Mouse (Mus musculus) embryonic fibroblast, embryonic 13.5 days (primary cell): ENCODE data around the gene Dnaaf5. TPM values are rescaled to one million over a fixed set of nuclear protein-coding genes. Genes with fewer than 3 reads are reported as not detected.

Experiments
- H3K27ac ChIP-seq: 2 replicates; pipeline ENCODE4 v1.5.1; 2012; ENCODE audit warnings: low read length, control low read depth, inconsistent platforms; ENCODE audit not compliant: insufficient read depth
- H3K4me1 ChIP-seq: 2 replicates; pipeline ENCODE4 v1.6.1; 2011; ENCODE audit warnings: low read length; ENCODE audit not compliant: control insufficient read depth, insufficient read depth
- H3K4me3 ChIP-seq: 2 replicates; pipeline ENCODE4 v1.5.1; 2011; ENCODE audit warnings: mild to moderate bottlenecking, control low read depth, low read length; ENCODE audit not compliant: insufficient read depth
- CTCF ChIP-seq: IDR thresholded peaks from 2 replicates; pipeline ENCODE4 v1.5.1; 2011; ENCODE audit warnings: mild to moderate bottlenecking, control low read depth, low read length, moderate library complexity, borderline replicate concordance; ENCODE audit not compliant: insufficient read depth
- POLR2A ChIP-seq: IDR thresholded peaks from 2 replicates; pipeline ENCODE4 v1.6.1; 2011; ENCODE audit warnings: low read depth, mild to moderate bottlenecking, control low read depth, low read length, moderate library complexity
- polyA plus RNA-seq: library from polyadenylated mRNA; stranded (reverse); fragments of >200 nt; gene quantifications from 2 replicates; pipeline ENCODE4 v1.2.4, GENCODE M21; 2011; ENCODE audit warnings: low read depth; ENCODE audit not compliant: missing spikeins, insufficient read length

Gene Dnaaf5
- polyA plus RNA-seq = 8.5 and 10.2 TPM in 2 replicates

- TF ChIP-seq POLR2A (peak; percentile 52), CTCF (no peak)
- peak within 1 kb of the TSS; percentile 62 for H3K4me3 ChIP-seq
- no peaks in the 10 kb centered on the region; the same call in 1 of the 2 replicates for H3K4me1 ChIP-seq
- no peak within 1 kb of the TSS for H3K27ac ChIP-seq
Measured at GRCm38 (mm10) chr5:139149681-139150602, at the start of gene Dnaaf5, which contains the start of gene Prkar1b. TSS of gene Dnaaf5 (plus strand) at chr5:139150223. TSS of gene Prkar1b (minus strand) at chr5:139150001.

- H3K4me1 ChIP-seq = no peaks in the 10 kb centered on the region
- no peak for TF ChIP-seq POLR2A
- no peak for TF ChIP-seq CTCF
- H3K4me3 ChIP-seq = no peak overlapping the region
- no peak overlapping the region for H3K27ac ChIP-seq
Measured at GRCm38 (mm10) chr5:139101783-139102182, 48.2 kb upstream of the Dnaaf5 start.

GRCm38 (mm10) chr5:139107815-139108214 is 42.2 kb upstream of the Dnaaf5 start:
- H3K27ac ChIP-seq = no peak overlapping the region
- TF ChIP-seq CTCF = peak; percentile 64; the same call in 1 of the 2 replicates
- no peak for TF ChIP-seq POLR2A
- H3K4me3 ChIP-seq = no peak overlapping the region
- no peaks in the 10 kb centered on the region for H3K4me1 ChIP-seq

- H3K4me1 ChIP-seq = no peaks in the 10 kb centered on the region
- no peak overlapping the region for H3K4me3 ChIP-seq
Measured at GRCm38 (mm10) chr5:139110140-139110855, 39.7 kb upstream of the Dnaaf5 start.

GRCm38 (mm10) chr5:139111991-139112390 is 38.0 kb upstream of the Dnaaf5 start:
- no peaks in the 10 kb centered on the region for H3K4me1 ChIP-seq
- no peak overlapping the region for H3K4me3 ChIP-seq
- TF ChIP-seq POLR2A = no peak
- no peak for TF ChIP-seq CTCF
- no peak overlapping the region for H3K27ac ChIP-seq

More at GRCm38 (mm10) chr5:139110140-139110855, 39.7 kb upstream of the Dnaaf5 start:
- TF ChIP-seq POLR2A = no peak
- no peak for TF ChIP-seq CTCF
- H3K27ac ChIP-seq = no peak overlapping the region

GRCm38 (mm10) chr5:139112418-139112817 is 37.6 kb upstream of the Dnaaf5 start:
- no peaks in the 10 kb centered on the region for H3K4me1 ChIP-seq
- no peak overlapping the region for H3K27ac ChIP-seq
- TF ChIP-seq POLR2A (no peak), CTCF (no peak)
- no peak overlapping the region for H3K4me3 ChIP-seq

- TF ChIP-seq CTCF (no peak), POLR2A (no peak)
- no peaks in the 10 kb centered on the region for H3K4me1 ChIP-seq
- no peak overlapping the region for H3K4me3 ChIP-seq
- no peak overlapping the region for H3K27ac ChIP-seq
Measured at GRCm38 (mm10) chr5:139114876-139115275, 35.1 kb upstream of the Dnaaf5 start.

GRCm38 (mm10) chr5:139115507-139115906 is 34.5 kb upstream of the Dnaaf5 start:
- no peak overlapping the region for H3K4me3 ChIP-seq
- no peak overlapping the region for H3K27ac ChIP-seq
- no peaks in the 10 kb centered on the region for H3K4me1 ChIP-seq
- TF ChIP-seq POLR2A (no peak), CTCF (no peak)

- Histone ChIP-seq H3K4me3 (no peak overlapping the region), H3K4me1 (no peaks in the 10 kb centered on the region), H3K27ac (no peak overlapping the region)
- TF ChIP-seq POLR2A = no peak
- no peak for TF ChIP-seq CTCF
Measured at GRCm38 (mm10) chr5:139118139-139118960, 31.7 kb upstream of the Dnaaf5 start.

GRCm38 (mm10) chr5:139118961-139119276 is 31.1 kb upstream of the Dnaaf5 start:
- no peak overlapping the region for H3K4me3 ChIP-seq

More at GRCm38 (mm10) chr5:139118961-139119276, 31.1 kb upstream of the Dnaaf5 start:
- H3K27ac ChIP-seq = no peak overlapping the region
- no peak for TF ChIP-seq POLR2A
- TF ChIP-seq CTCF = no peak
- no peaks in the 10 kb centered on the region for H3K4me1 ChIP-seq
